14 mouse cellular contexts compared by ENCODE assay signal in genomic region chr13:104960951-104961715, GRCm38 (mm10).
DNase-seq lines count a peak whose midpoint lies in the region; ATAC-seq and TF ChIP-seq lines count a peak whose summit lies in the region.
"Had no signal": no experiment of that assay in that cellular context is flagged by ENCODE, and none has a peak within 500 bp of the region (broad histone marks: within the 10 kb centered on the region; RNA-seq: fewer than 3 reads in every experiment).

No protein-coding gene starts in this region.

- peak; percentile 50 for DNase-seq in hindbrain, postnatal 0 days (ENCODE audit: low spot score)
- DNase-seq in right cerebral cortex, adult 2 months (ENCODE audit: low spot score in 2 of 2): peak; percentile 39 to 52
- no peak for DNase-seq in right cerebral cortex, postnatal 10 days (ENCODE audit: low spot score in 2 of 2)
- DNase-seq in cerebellum, adult 9-11 months: peak; percentile 70
- DNase-seq in testis, postnatal 10 days (ENCODE audit: low spot score): no peak
- DNase-seq: kidney, adult 11 months; liver, embryonic 13.5 days; right cerebral cortex, postnatal 25 days had no signal

- 54% methylated on average over 14 of the region's 14 CpGs for WGBS in hindbrain, postnatal 0 days
- WGBS in hindbrain, embryonic 12.5 days: 83% methylated on average over 14 of the region's 14 CpGs
- WGBS in kidney, embryonic 16.5 days: 85% methylated on average over 14 of the region's 14 CpGs

- H3K9ac ChIP-seq in hindbrain, postnatal 0 days (replicated peaks; ENCODE audit: low read length): no peak overlapping the region
- H3K9ac ChIP-seq in hindbrain, embryonic 12.5 days: no peak overlapping the region
- H3K9ac ChIP-seq in kidney, embryonic 16.5 days (replicated peaks; ENCODE audit: low read length): no peak overlapping the region
- H3K9ac ChIP-seq: embryonic facial prominence, embryonic 12.5 days; liver, embryonic 13.5 days; stomach, embryonic 15.5 days had no signal

- H3K27ac ChIP-seq in hindbrain, postnatal 0 days: peak overlapping the region; percentile 60; the same call in 1 of the 2 replicates
- H3K27ac ChIP-seq in hindbrain, embryonic 12.5 days: no peak overlapping the region
- H3K27ac ChIP-seq in kidney, embryonic 16.5 days (ENCODE audit: low read length): no peak overlapping the region
- H3K27ac ChIP-seq: embryonic facial prominence, embryonic 12.5 days; liver, embryonic 13.5 days; stomach, embryonic 15.5 days had no signal

- H3K27me3 ChIP-seq in hindbrain, postnatal 0 days (ENCODE audit: insufficient read depth, low read length): no peaks in the 10 kb centered on the region
- no peaks in the 10 kb centered on the region for H3K27me3 ChIP-seq in hindbrain, embryonic 12.5 days
- no peaks in the 10 kb centered on the region for H3K27me3 ChIP-seq in kidney, embryonic 16.5 days (ENCODE audit: insufficient read depth, low read length)
- H3K27me3 ChIP-seq: CH12.LX; embryonic facial prominence, embryonic 12.5 days; liver, embryonic 13.5 days; stomach, embryonic 15.5 days had no signal

- H3K36me3 ChIP-seq in hindbrain, postnatal 0 days (ENCODE audit: insufficient read depth, low read length): no peaks in the 10 kb centered on the region
- no peaks in the 10 kb centered on the region for H3K36me3 ChIP-seq in hindbrain, embryonic 12.5 days
- no peaks in the 10 kb centered on the region for H3K36me3 ChIP-seq in kidney, embryonic 16.5 days (ENCODE audit: insufficient read depth, low read length)
- H3K36me3 ChIP-seq: embryonic facial prominence, embryonic 12.5 days; liver, embryonic 13.5 days; stomach, embryonic 15.5 days had no signal

- peak; percentile 58 for ATAC-seq in hindbrain, postnatal 0 days
- no peak for ATAC-seq in hindbrain, embryonic 12.5 days (ENCODE audit: low FRiP score)
- ATAC-seq in kidney, embryonic 16.5 days (ENCODE audit: low FRiP score, low TSS enrichment): no peak
- ATAC-seq: Patski had no signal

- no peak for TF ChIP-seq CTCF in hindbrain, postnatal 0 days (IDR thresholded peaks at IDR 0.05; ENCODE audit: low read depth)

- H3K9me3 ChIP-seq in hindbrain, postnatal 0 days (ENCODE audit: low read length): no peaks in the 10 kb centered on the region
- H3K9me3 ChIP-seq in hindbrain, embryonic 12.5 days (replicated peaks): no peaks in the 10 kb centered on the region
- no peaks in the 10 kb centered on the region for H3K9me3 ChIP-seq in kidney, embryonic 16.5 days (ENCODE audit: low read length)
- H3K9me3 ChIP-seq: embryonic facial prominence, embryonic 12.5 days; liver, embryonic 13.5 days; stomach, embryonic 15.5 days had no signal

- peaks cover 12% of the 10 kb centered on the region for H3K4me1 ChIP-seq in hindbrain, postnatal 0 days (ENCODE audit: insufficient read depth, low read length)
- H3K4me1 ChIP-seq in hindbrain, embryonic 12.5 days: no peaks in the 10 kb centered on the region
- H3K4me1 ChIP-seq in kidney, embryonic 16.5 days (ENCODE audit: insufficient read depth, low read length): no peaks in the 10 kb centered on the region
- H3K4me1 ChIP-seq: embryonic facial prominence, embryonic 12.5 days; liver, embryonic 13.5 days; stomach, embryonic 15.5 days had no signal

- H3K4me2 ChIP-seq in hindbrain, postnatal 0 days (ENCODE audit: low read depth, low read length): no peak overlapping the region; the same call in 1 of the 2 replicates
- H3K4me2 ChIP-seq in hindbrain, embryonic 12.5 days (replicated peaks): no peak overlapping the region
- H3K4me2 ChIP-seq in kidney, embryonic 16.5 days (replicated peaks; ENCODE audit: low read depth, low read length): no peak overlapping the region
- H3K4me2 ChIP-seq: embryonic facial prominence, embryonic 12.5 days; liver, embryonic 13.5 days; stomach, embryonic 15.5 days had no signal

- no peak overlapping the region for H3K4me3 ChIP-seq in hindbrain, postnatal 0 days (ENCODE audit: low read length)
- H3K4me3 ChIP-seq in hindbrain, embryonic 12.5 days: no peak overlapping the region
- H3K4me3 ChIP-seq in kidney, embryonic 16.5 days (ENCODE audit: low read length): no peak overlapping the region
- H3K4me3 ChIP-seq: embryonic facial prominence, embryonic 12.5 days; liver, embryonic 13.5 days; stomach, embryonic 15.5 days had no signal

Comparison
In these comparisons a context has a peak if more than half of its experiments do, and no peak if none do; other contexts are left out.
1. DNase-seq: peak in hindbrain, postnatal 0 days (single experiment), right cerebral cortex, adult 2 months (2 of 2) and cerebellum, adult 9-11 months (single experiment); none in right cerebral cortex, postnatal 10 days (0 of 2) and testis, postnatal 10 days (single experiment).